8 mouse cellular contexts compared by ENCODE assay signal in the genomic region with DNA sequence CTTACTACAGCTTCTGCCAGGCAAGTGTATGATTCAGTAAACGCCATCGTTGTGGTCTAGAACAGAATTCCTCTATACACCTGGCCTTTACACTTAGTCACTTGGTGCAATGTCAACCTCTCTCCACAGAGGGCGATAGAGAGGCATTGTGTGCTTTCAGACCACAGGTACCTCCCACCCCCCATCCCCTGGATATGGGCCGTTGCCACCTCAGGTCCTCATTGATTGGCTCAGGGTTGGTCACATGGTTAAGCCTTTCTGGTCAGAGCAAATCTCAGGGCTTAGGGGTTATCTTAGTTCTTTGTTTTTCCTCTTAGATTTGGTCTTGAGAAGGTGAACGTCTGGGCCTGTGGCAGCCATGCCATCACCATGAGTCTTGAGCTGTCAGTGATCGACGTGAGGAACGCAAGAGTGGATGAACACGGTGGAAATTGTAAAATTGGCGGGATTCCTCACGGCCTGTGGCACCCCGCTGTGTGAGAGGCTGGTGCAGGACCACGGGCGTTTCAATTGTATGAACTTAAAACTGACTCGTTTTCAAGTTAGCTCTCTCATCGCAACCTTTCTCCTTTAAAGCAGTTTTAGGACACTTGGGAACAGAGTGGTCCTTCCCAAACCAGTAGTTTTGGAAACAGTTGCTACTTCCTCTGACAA. TPM values are rescaled to one million over a fixed set of nuclear protein-coding genes. Genes with fewer than 3 reads are reported as not detected.
A peak's percentile ranks its signal among the peaks of the same experiment; 100 is the strongest.
DNase-seq lines count a peak whose midpoint lies in the region; ATAC-seq and TF ChIP-seq lines count a peak whose summit lies in the region.

No protein-coding gene starts in this region.

- DNase-seq in heart, postnatal 0 days (ENCODE audit: low spot score) = no peak
- no peak for DNase-seq in heart, postnatal 25 days (ENCODE audit: low spot score)
- DNase-seq in hindbrain, embryonic 10.5 days (ENCODE audit: low spot score) = peak; percentile 59
- DNase-seq in liver, embryonic 14.5 days (ENCODE audit: low read depth in 3 of 3, low spot score in 3 of 3) = no peak
- no peak for DNase-seq in right cerebral cortex, postnatal 25 days
- DNase-seq in left cerebral cortex, adult 11 months (ENCODE audit: low spot score) = no peak

- H3K27ac ChIP-seq in heart, postnatal 0 days (ENCODE audit: low read depth) = no peak overlapping the region
- no peak overlapping the region for H3K27ac ChIP-seq in bone marrow, adult 2 months (ENCODE audit: control insufficient read depth, insufficient read depth, low read depth, low read length, poor library complexity)
- H3K27ac ChIP-seq in hindbrain, embryonic 10.5 days = no peak overlapping the region
- no peak overlapping the region for H3K27ac ChIP-seq in liver, embryonic 14.5 days
- H3K27ac ChIP-seq in neural tube, embryonic 13.5 days (replicated peaks) = no peak overlapping the region

- no peak overlapping the region for H3K4me2 ChIP-seq in heart, postnatal 0 days (ENCODE audit: low read depth, low read length)
- no peak overlapping the region; the same call in 1 of the 2 replicates for H3K4me2 ChIP-seq in liver, embryonic 14.5 days (ENCODE audit: low read depth)
- 0 out of 2 replicates have a peak overlapping the region, but pooled peaks have one; percentile 1 for H3K4me2 ChIP-seq in neural tube, embryonic 13.5 days

- no peaks in the 10 kb centered on the region for H3K36me3 ChIP-seq in heart, postnatal 0 days (replicated peaks; ENCODE audit: control insufficient read depth, insufficient read depth, low read length)
- H3K36me3 ChIP-seq in hindbrain, embryonic 10.5 days = no peaks in the 10 kb centered on the region
- no peaks in the 10 kb centered on the region for H3K36me3 ChIP-seq in liver, embryonic 14.5 days (replicated peaks; ENCODE audit: control insufficient read depth, insufficient read depth, low read depth)
- no peaks in the 10 kb centered on the region for H3K36me3 ChIP-seq in neural tube, embryonic 13.5 days

- H3K27me3 ChIP-seq in heart, postnatal 0 days (ENCODE audit: control insufficient read depth, insufficient read depth, low read length) = peaks cover 41% of the 10 kb centered on the region
- H3K27me3 ChIP-seq in hindbrain, embryonic 10.5 days (ENCODE audit: insufficient read depth, poor library complexity, severe bottlenecking) = peaks cover 11% of the 10 kb centered on the region; the same call in 1 of the 2 replicates
- no peaks in the 10 kb centered on the region for H3K27me3 ChIP-seq in liver, embryonic 14.5 days (ENCODE audit: control insufficient read depth, insufficient read depth, low read length)
- peaks cover 19% of the 10 kb centered on the region for H3K27me3 ChIP-seq in neural tube, embryonic 13.5 days

- ATAC-seq in heart, postnatal 0 days (ENCODE audit: insufficient read depth, low read depth) = no peak
- peak; percentile 15; the same call in 1 of the 2 replicates for ATAC-seq in liver, embryonic 14.5 days (ENCODE audit: insufficient read depth)
- ATAC-seq in neural tube, embryonic 13.5 days (ENCODE audit: low read depth) = no peak

- WGBS in heart, postnatal 0 days = 11% methylated on average over 16 of the region's 16 CpGs
- 36% methylated on average over 16 of the region's 16 CpGs for WGBS in bone marrow, adult 2 months
- WGBS in hindbrain, embryonic 10.5 days = 14% methylated on average over 16 of the region's 16 CpGs
- WGBS in liver, embryonic 14.5 days (ENCODE audit: insufficient replicate concordance) = 11% methylated on average over 16 of the region's 16 CpGs
- 13% methylated on average over 16 of the region's 16 CpGs for WGBS in neural tube, embryonic 13.5 days

- H3K4me1 ChIP-seq in heart, postnatal 0 days (ENCODE audit: control insufficient read depth, insufficient read depth) = no peaks in the 10 kb centered on the region
- H3K4me1 ChIP-seq in bone marrow, adult 2 months (ENCODE audit: control insufficient read depth, insufficient read depth, low read length) = no peaks in the 10 kb centered on the region
- peaks cover 13% of the 10 kb centered on the region; the same call in 1 of the 2 replicates for H3K4me1 ChIP-seq in hindbrain, embryonic 10.5 days (replicated peaks)
- H3K4me1 ChIP-seq in liver, embryonic 14.5 days (replicated peaks; ENCODE audit: control insufficient read depth in 2 of 2, insufficient read depth in 2 of 2, low read length in 1 of 2) = no peaks in the 10 kb centered on the region
- H3K4me1 ChIP-seq in neural tube, embryonic 13.5 days (replicated peaks) = no peaks in the 10 kb centered on the region

- H3K4me3 ChIP-seq in heart, postnatal 0 days (ENCODE audit: low read depth, low read length) = no peak overlapping the region
- H3K4me3 ChIP-seq in bone marrow, adult 2 months (replicated peaks; ENCODE audit: control insufficient read depth, low read depth, low read length) = no peak overlapping the region
- peak overlapping the region; percentile 30 for H3K4me3 ChIP-seq in hindbrain, embryonic 10.5 days
- H3K4me3 ChIP-seq in liver, embryonic 14.5 days (ENCODE audit: insufficient read depth in 1 of 2, low read depth in 2 of 2, low read length in 2 of 2) = no peak overlapping the region
- no peak overlapping the region for H3K4me3 ChIP-seq in neural tube, embryonic 13.5 days

- no peaks in the 10 kb centered on the region for H3K9me3 ChIP-seq in heart, postnatal 0 days (replicated peaks; ENCODE audit: control insufficient read depth, low read length)
- H3K9me3 ChIP-seq in hindbrain, embryonic 10.5 days = no peaks in the 10 kb centered on the region
- H3K9me3 ChIP-seq in liver, embryonic 14.5 days (ENCODE audit: control insufficient read depth, low read length) = no peaks in the 10 kb centered on the region
- no peaks in the 10 kb centered on the region for H3K9me3 ChIP-seq in neural tube, embryonic 13.5 days

- peak; percentile 47 for TF ChIP-seq CTCF in heart, postnatal 0 days (IDR thresholded peaks at IDR 0.05; ENCODE audit: low read depth)
- peak; percentile 56 for TF ChIP-seq CTCF in bone marrow, adult 2 months (IDR thresholded peaks at IDR 0.05; ENCODE audit: control insufficient read depth, insufficient read depth, low read length)
- TF ChIP-seq CTCF in liver, embryonic 14.5 days (IDR thresholded peaks at IDR 0.05; ENCODE audit: low read depth) = peak; percentile 75

- no peak overlapping the region for H3K9ac ChIP-seq in heart, postnatal 0 days (replicated peaks; ENCODE audit: low read depth, low read length)
- no peak overlapping the region for H3K9ac ChIP-seq in liver, embryonic 14.5 days (replicated peaks)
- no peak overlapping the region for H3K9ac ChIP-seq in neural tube, embryonic 13.5 days

- intact Hi-C loops in heart, postnatal 25 days (cut with DNase I) = loop anchor here (5.0 kb wide), 1 partner anchor 375 kb away; no protein-coding TSS in a partner anchor

- no peak for TF ChIP-seq POLR2A in bone marrow, adult 2 months (IDR thresholded peaks at IDR 0.05; ENCODE audit: borderline replicate concordance, control insufficient read depth, low read depth, low read length)

- no peak for TF ChIP-seq EP300 in heart, postnatal 0 days (IDR thresholded peaks at IDR 0.05; ENCODE audit: low read depth)
- no peak for TF ChIP-seq EP300 in liver, embryonic 14.5 days (IDR thresholded peaks at IDR 0.05; ENCODE audit: low read depth)

RNA-seq across cellular contexts. Expression of gene Mocs3, which starts 22.3 kb away (rescaled TPM):
- 6.0 and 22.2 TPM in 2 replicates for total RNA-seq in heart, postnatal 0 days (2014; rRNA removed; ENCODE audit: low replicate concordance)
- polyA plus RNA-seq in heart, postnatal 0 days (2015; fragmentation: Nextera tagmentation; extraction: Ambion mirVana) = 3.8 and 4.7 TPM in 2 replicates
- 1 to 10 TPM; 6.2 to 7.1 TPM for total RNA-seq in heart, postnatal 25 days (2021)
- polyA plus RNA-seq in bone marrow, adult 2 months (2011; ENCODE audit: insufficient read depth, insufficient read length, low replicate concordance, missing spikeins) = 1.1 and 5.1 TPM in 2 replicates
- polyA plus RNA-seq in hindbrain, embryonic 10.5 days (2016; fragmentation: Nextera tagmentation; extraction: Ambion mirVana) = 7.0 and 7.6 TPM in 2 replicates
- polyA plus RNA-seq in liver, embryonic 14.5 days (2012; rRNA removed) = 4.5 and 4.9 TPM in 2 replicates
- polyA plus RNA-seq in liver, embryonic 14.5 days (2014; fragmentation: Nextera tagmentation; extraction: Ambion mirVana) = 3.6 and 3.8 TPM in 2 replicates
- 8.2 and 8.7 TPM in 2 replicates for polyA plus RNA-seq in neural tube, embryonic 13.5 days (2015; fragmentation: Nextera tagmentation; extraction: Ambion mirVana)

RNA-seq across cellular contexts. Expression of gene Dpm1, which starts 22.4 kb away (rescaled TPM):
- total RNA-seq in heart, postnatal 0 days (2014; rRNA removed; ENCODE audit: low replicate concordance) = 108 and 163 TPM in 2 replicates
- polyA plus RNA-seq in heart, postnatal 0 days (2015; fragmentation: Nextera tagmentation; extraction: Ambion mirVana) = 141 and 151 TPM in 2 replicates
- 10 to 100 TPM; 61.8 to 70.6 TPM for total RNA-seq in heart, postnatal 25 days (2021)
- polyA plus RNA-seq in bone marrow, adult 2 months (2011; ENCODE audit: insufficient read depth, insufficient read length, low replicate concordance, missing spikeins) = 20.1 and 59.2 TPM in 2 replicates
- 72.3 and 78.8 TPM in 2 replicates for polyA plus RNA-seq in hindbrain, embryonic 10.5 days (2016; fragmentation: Nextera tagmentation; extraction: Ambion mirVana)
- polyA plus RNA-seq in liver, embryonic 14.5 days (2012; rRNA removed) = 4.2 and 23.2 TPM in 2 replicates
- polyA plus RNA-seq in liver, embryonic 14.5 days (2014; fragmentation: Nextera tagmentation; extraction: Ambion mirVana) = 77.8 and 79.2 TPM in 2 replicates
- polyA plus RNA-seq in neural tube, embryonic 13.5 days (2015; fragmentation: Nextera tagmentation; extraction: Ambion mirVana) = 66.2 and 75.9 TPM in 2 replicates

RNA-seq across cellular contexts. Expression of gene Gm20716, which starts 22.6 kb away (rescaled TPM):
- 14.2 and 19.2 TPM in 2 replicates for total RNA-seq in heart, postnatal 0 days (2014; rRNA removed; ENCODE audit: low replicate concordance)
- polyA plus RNA-seq in heart, postnatal 0 days (2015; fragmentation: Nextera tagmentation; extraction: Ambion mirVana) = 7.5 and 9.2 TPM in 2 replicates
- total RNA-seq in heart, postnatal 25 days (2021) = 10 to 100 TPM; 12.6 to 13.6 TPM
- 18.3 and 20.2 TPM in 2 replicates for polyA plus RNA-seq in bone marrow, adult 2 months (2011; ENCODE audit: insufficient read depth, insufficient read length, low replicate concordance, missing spikeins)
- 15.6 and 16.7 TPM in 2 replicates for polyA plus RNA-seq in hindbrain, embryonic 10.5 days (2016; fragmentation: Nextera tagmentation; extraction: Ambion mirVana)
- polyA plus RNA-seq in liver, embryonic 14.5 days (2012; rRNA removed) = 4.9 and 8.5 TPM in 2 replicates
- 4.4 and 4.7 TPM in 2 replicates for polyA plus RNA-seq in liver, embryonic 14.5 days (2014; fragmentation: Nextera tagmentation; extraction: Ambion mirVana)
- 21.7 and 25.0 TPM in 2 replicates for polyA plus RNA-seq in neural tube, embryonic 13.5 days (2015; fragmentation: Nextera tagmentation; extraction: Ambion mirVana)

RNA-seq across cellular contexts. Expression of gene Kcng1, which starts 28.8 kb away (rescaled TPM):
- total RNA-seq in heart, postnatal 0 days (2014; rRNA removed; ENCODE audit: low replicate concordance) = not detected in 2 replicates
- polyA plus RNA-seq in heart, postnatal 0 days (2015; fragmentation: Nextera tagmentation; extraction: Ambion mirVana) = 0.19 and 0.20 TPM in 2 replicates
- total RNA-seq in heart, postnatal 25 days (2021) = not detected
- not detected in 2 replicates for polyA plus RNA-seq in bone marrow, adult 2 months (2011; ENCODE audit: insufficient read depth, insufficient read length, low replicate concordance, missing spikeins)
- polyA plus RNA-seq in hindbrain, embryonic 10.5 days (2016; fragmentation: Nextera tagmentation; extraction: Ambion mirVana) = 2.2 and 3.2 TPM in 2 replicates
- 0.02 and 0.05 TPM in 2 replicates for polyA plus RNA-seq in liver, embryonic 14.5 days (2012; rRNA removed)
- 0.09 and 0.10 TPM in 2 replicates for polyA plus RNA-seq in liver, embryonic 14.5 days (2014; fragmentation: Nextera tagmentation; extraction: Ambion mirVana)
- polyA plus RNA-seq in neural tube, embryonic 13.5 days (2015; fragmentation: Nextera tagmentation; extraction: Ambion mirVana) = 0.45 and 0.79 TPM in 2 replicates

RNA-seq across cellular contexts. Expression of gene Adnp, which starts 45.9 kb away (rescaled TPM):
- 11.2 and 28.2 TPM in 2 replicates for total RNA-seq in heart, postnatal 0 days (2014; rRNA removed; ENCODE audit: low replicate concordance)
- 1.4 and 2.4 TPM in 2 replicates for polyA plus RNA-seq in heart, postnatal 0 days (2015; fragmentation: Nextera tagmentation; extraction: Ambion mirVana)
- 10 to 100 TPM; 30.5 to 32.7 TPM for total RNA-seq in heart, postnatal 25 days (2021)
- 4.1 and 10.8 TPM in 2 replicates for polyA plus RNA-seq in bone marrow, adult 2 months (2011; ENCODE audit: insufficient read depth, insufficient read length, low replicate concordance, missing spikeins)
- polyA plus RNA-seq in hindbrain, embryonic 10.5 days (2016; fragmentation: Nextera tagmentation; extraction: Ambion mirVana) = 2.3 and 2.7 TPM in 2 replicates
- 6.6 and 7.5 TPM in 2 replicates for polyA plus RNA-seq in liver, embryonic 14.5 days (2012; rRNA removed)
- polyA plus RNA-seq in liver, embryonic 14.5 days (2014; fragmentation: Nextera tagmentation; extraction: Ambion mirVana) = 0.51 and 1.6 TPM in 2 replicates
- 3.1 and 5.9 TPM in 2 replicates for polyA plus RNA-seq in neural tube, embryonic 13.5 days (2015; fragmentation: Nextera tagmentation; extraction: Ambion mirVana)
